Comparison of ENCODE assay signal across 33 mouse cellular contexts in the genomic region with DNA sequence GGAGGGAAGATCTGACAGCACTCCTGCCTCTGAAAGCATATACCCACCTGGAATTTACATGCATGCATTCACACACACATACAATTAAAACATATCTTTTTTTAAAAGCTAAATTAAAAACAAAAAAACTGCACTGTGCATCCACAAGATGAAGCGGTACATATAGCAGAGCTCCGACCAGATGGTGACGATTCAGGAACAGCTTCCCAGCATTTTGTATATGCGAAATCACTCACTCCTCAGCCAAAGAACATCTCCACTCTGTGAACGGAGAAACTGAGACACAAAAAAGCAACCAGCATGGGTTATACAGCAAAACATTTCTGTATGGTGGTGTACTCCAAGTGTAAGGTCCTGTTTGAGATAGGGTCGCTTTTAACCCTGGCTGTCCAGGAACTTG. TPM values are rescaled to one million over a fixed set of nuclear protein-coding genes. Genes with fewer than 3 reads are reported as not detected.
DNase-seq lines count a peak whose midpoint lies in the region; ATAC-seq and TF ChIP-seq lines count a peak whose summit lies in the region.
"Had no signal": no experiment of that assay in that cellular context is flagged by ENCODE, and none has a peak within 500 bp of the region (broad histone marks: within the 10 kb centered on the region; RNA-seq: fewer than 3 reads in every experiment).

No protein-coding gene starts in this region.

- WGBS in forebrain, embryonic 14.5 days = 75% methylated on average over 6 of the region's 6 CpGs
- WGBS in forebrain, embryonic 12.5 days = 91% methylated on average over 6 of the region's 6 CpGs
- 90% methylated on average over 6 of the region's 6 CpGs for WGBS in midbrain, embryonic 15.5 days
- 95% methylated on average over 6 of the region's 6 CpGs for WGBS in midbrain, postnatal 0 days
- 67% methylated on average over 6 of the region's 6 CpGs for WGBS in forebrain, postnatal 0 days

- H3K4me1 ChIP-seq in forebrain, embryonic 14.5 days (ENCODE audit: control insufficient read depth, insufficient read depth, low read length) = no peaks in the 10 kb centered on the region
- H3K4me1 ChIP-seq in forebrain, embryonic 12.5 days = peaks cover 2% of the 10 kb centered on the region; the same call in 1 of the 2 replicates
- H3K4me1 ChIP-seq in midbrain, embryonic 15.5 days = no peaks in the 10 kb centered on the region
- H3K4me1 ChIP-seq in midbrain, postnatal 0 days (ENCODE audit: insufficient read depth, low read length) = no peaks in the 10 kb centered on the region
- H3K4me1 ChIP-seq in forebrain, postnatal 0 days (ENCODE audit: insufficient read depth) = 0 out of 2 replicates have a peak, but pooled peaks cover 9% of the 10 kb centered on the region
- H3K4me1 ChIP-seq: embryonic facial prominence, embryonic 10.5 days; heart, embryonic 10.5 days had no signal

- peak; percentile 58 for DNase-seq in forebrain, embryonic 14.5 days (ENCODE audit: low spot score)
- DNase-seq in midbrain, postnatal 0 days (ENCODE audit: low spot score) = no peak
- DNase-seq in forebrain, postnatal 0 days = peak; percentile 73
- no peak for DNase-seq in cerebellum, adult 9-11 months
- no peak for DNase-seq in adrenal gland, postnatal 25 days
- DNase-seq: adrenal gland, adult 2 months; adrenal gland, postnatal 14 days; B cell, adult 2 months; cerebellum, adult 11 months; cerebellum, adult 2 months; cerebellum, postnatal 10 days; cerebellum, postnatal 36 days; embryo, embryonic 11 days; gastrocnemius, postnatal 10 days; gastrocnemius, postnatal 36 days; heart, adult 2 months; heart, postnatal 14 days; heart, postnatal 4 days; kidney, adult 18-20 months had no signal

- no peak overlapping the region for H3K4me2 ChIP-seq in forebrain, embryonic 14.5 days (ENCODE audit: low read length)
- no peak overlapping the region for H3K4me2 ChIP-seq in forebrain, embryonic 12.5 days
- no peak overlapping the region for H3K4me2 ChIP-seq in midbrain, embryonic 15.5 days
- H3K4me2 ChIP-seq in midbrain, postnatal 0 days (ENCODE audit: low read depth, low read length, poor library complexity, severe bottlenecking) = no peak overlapping the region
- H3K4me2 ChIP-seq in forebrain, postnatal 0 days (ENCODE audit: low read depth) = no peak overlapping the region
- H3K4me2 ChIP-seq: embryonic facial prominence, embryonic 13.5 days; heart, embryonic 13.5 days; hindbrain, embryonic 14.5 days had no signal

- H3K9me3 ChIP-seq in forebrain, embryonic 14.5 days (replicated peaks; ENCODE audit: control insufficient read depth, low read length) = no peaks in the 10 kb centered on the region
- no peaks in the 10 kb centered on the region for H3K9me3 ChIP-seq in forebrain, embryonic 12.5 days
- H3K9me3 ChIP-seq in midbrain, embryonic 15.5 days = no peaks in the 10 kb centered on the region
- no peaks in the 10 kb centered on the region for H3K9me3 ChIP-seq in midbrain, postnatal 0 days (ENCODE audit: low read length)
- no peaks in the 10 kb centered on the region for H3K9me3 ChIP-seq in forebrain, postnatal 0 days (ENCODE audit: low read length)
- H3K9me3 ChIP-seq: embryonic facial prominence, embryonic 10.5 days; embryonic facial prominence, embryonic 13.5 days; G1E; heart, embryonic 10.5 days; heart, embryonic 13.5 days had no signal

- no peaks in the 10 kb centered on the region for H3K27me3 ChIP-seq in forebrain, embryonic 14.5 days (replicated peaks; ENCODE audit: control insufficient read depth, insufficient read depth, low read length)
- H3K27me3 ChIP-seq in forebrain, embryonic 12.5 days = no peaks in the 10 kb centered on the region
- no peaks in the 10 kb centered on the region for H3K27me3 ChIP-seq in midbrain, embryonic 15.5 days (replicated peaks)
- no peaks in the 10 kb centered on the region for H3K27me3 ChIP-seq in midbrain, postnatal 0 days (ENCODE audit: insufficient read depth, low read length)
- no peaks in the 10 kb centered on the region for H3K27me3 ChIP-seq in forebrain, postnatal 0 days (ENCODE audit: insufficient read depth, low read length)
- H3K27me3 ChIP-seq: CH12.LX; embryonic facial prominence, embryonic 13.5 days; heart, embryonic 13.5 days had no signal

- H3K4me3 ChIP-seq in forebrain, embryonic 14.5 days (ENCODE audit: low read depth, low read length) = no peak overlapping the region
- H3K4me3 ChIP-seq in forebrain, embryonic 12.5 days (replicated peaks) = no peak overlapping the region
- no peak overlapping the region for H3K4me3 ChIP-seq in midbrain, embryonic 15.5 days
- no peak overlapping the region for H3K4me3 ChIP-seq in midbrain, postnatal 0 days (ENCODE audit: low read depth, low read length)
- H3K4me3 ChIP-seq in forebrain, postnatal 0 days (ENCODE audit: low read depth, low read length) = no peak overlapping the region
- H3K4me3 ChIP-seq: embryonic facial prominence, embryonic 10.5 days; embryonic facial prominence, embryonic 13.5 days; erythroblast, embryonic 14.5 days; heart, adult 2 months; heart, embryonic 10.5 days; heart, embryonic 13.5 days had no signal

- TF ChIP-seq CTCF in midbrain, postnatal 0 days (IDR thresholded peaks at IDR 0.05) = no peak
- TF ChIP-seq CTCF in forebrain, postnatal 0 days (IDR thresholded peaks at IDR 0.05; ENCODE audit: low read depth) = no peak

- peak overlapping the region; percentile 68 for H3K27ac ChIP-seq in forebrain, embryonic 14.5 days (ENCODE audit: low read depth, low read length)
- H3K27ac ChIP-seq in forebrain, embryonic 12.5 days = no peak overlapping the region
- 0 out of 2 replicates have a peak overlapping the region, but pooled peaks have one; percentile 15 for H3K27ac ChIP-seq in midbrain, embryonic 15.5 days
- H3K27ac ChIP-seq in midbrain, postnatal 0 days (ENCODE audit: low read depth, low read length) = no peak overlapping the region
- peak overlapping the region; percentile 77 for H3K27ac ChIP-seq in forebrain, postnatal 0 days (ENCODE audit: low read depth, low read length)
- H3K27ac ChIP-seq: embryonic facial prominence, embryonic 10.5 days; embryonic facial prominence, embryonic 13.5 days; heart, adult 2 months; heart, embryonic 10.5 days; heart, embryonic 13.5 days; hindbrain, embryonic 14.5 days; hindbrain, postnatal 0 days had no signal

- H3K9ac ChIP-seq in forebrain, embryonic 14.5 days (ENCODE audit: low read length) = no peak overlapping the region
- H3K9ac ChIP-seq in forebrain, embryonic 12.5 days = no peak overlapping the region
- no peak overlapping the region for H3K9ac ChIP-seq in midbrain, embryonic 15.5 days
- no peak overlapping the region for H3K9ac ChIP-seq in midbrain, postnatal 0 days (replicated peaks; ENCODE audit: low read length, poor library complexity, severe bottlenecking)
- H3K9ac ChIP-seq in forebrain, postnatal 0 days = no peak overlapping the region
- H3K9ac ChIP-seq: embryonic facial prominence, embryonic 13.5 days; heart, embryonic 13.5 days; hindbrain, embryonic 14.5 days had no signal

- H3K36me3 ChIP-seq in forebrain, embryonic 14.5 days (ENCODE audit: control insufficient read depth, insufficient read depth, low read length) = no peaks in the 10 kb centered on the region
- no peaks in the 10 kb centered on the region for H3K36me3 ChIP-seq in forebrain, embryonic 12.5 days (replicated peaks)
- H3K36me3 ChIP-seq in midbrain, embryonic 15.5 days (replicated peaks) = no peaks in the 10 kb centered on the region
- 0 out of 2 replicates have a peak, but pooled peaks cover 2% of the 10 kb centered on the region for H3K36me3 ChIP-seq in midbrain, postnatal 0 days (ENCODE audit: insufficient read depth, low read length)
- H3K36me3 ChIP-seq in forebrain, postnatal 0 days (ENCODE audit: insufficient read depth) = no peaks in the 10 kb centered on the region

- ATAC-seq in forebrain, embryonic 14.5 days = peak; percentile 77
- no peak for ATAC-seq in forebrain, embryonic 12.5 days (ENCODE audit: low FRiP score)
- no peak for ATAC-seq in midbrain, embryonic 15.5 days (replicated peaks)
- ATAC-seq in midbrain, postnatal 0 days (ENCODE audit: low FRiP score) = no peak
- ATAC-seq in forebrain, postnatal 0 days = peak; percentile 87
- ATAC-seq: hindbrain, postnatal 0 days; inflammation-experienced regulatory T-cells, adult 6 months; intestine, embryonic 16.5 days had no signal

RNA-seq across cellular contexts. Expression of gene Stam2, which starts 11.2 kb away (rescaled TPM):
- polyA plus RNA-seq in forebrain, embryonic 14.5 days (2014; fragmentation: Nextera tagmentation; extraction: Ambion mirVana) = 51.1 and 55.7 TPM in 2 replicates
- polyA plus RNA-seq in forebrain, embryonic 12.5 days (2016; fragmentation: Nextera tagmentation; extraction: Ambion mirVana) = 42.2 and 42.8 TPM in 2 replicates
- polyA plus RNA-seq in midbrain, embryonic 15.5 days (2015; fragmentation: Nextera tagmentation; extraction: Ambion mirVana) = 38.1 and 39.0 TPM in 2 replicates
- 27.5 and 38.1 TPM in 2 replicates for total RNA-seq in midbrain, postnatal 0 days (2014; rRNA removed)
- polyA plus RNA-seq in midbrain, postnatal 0 days (2015; fragmentation: Nextera tagmentation; extraction: Ambion mirVana) = 26.1 and 27.3 TPM in 2 replicates
- total RNA-seq in forebrain, postnatal 0 days (2014; rRNA removed) = 34.0 and 40.3 TPM in 2 replicates
- 23.3 and 30.6 TPM in 2 replicates for polyA plus RNA-seq in forebrain, postnatal 0 days (2015; fragmentation: Nextera tagmentation; extraction: Ambion mirVana)
- 32.2 and 47.7 TPM in 2 replicates for total RNA-seq in adrenal gland, postnatal 25 days (2021)

RNA-seq across cellular contexts. Expression of gene Cacnb4, which starts 54.3 kb away (rescaled TPM):
- 10.6 and 13.5 TPM in 2 replicates for polyA plus RNA-seq in forebrain, embryonic 14.5 days (2014; fragmentation: Nextera tagmentation; extraction: Ambion mirVana)
- polyA plus RNA-seq in forebrain, embryonic 12.5 days (2016; fragmentation: Nextera tagmentation; extraction: Ambion mirVana) = 4.1 and 6.1 TPM in 2 replicates
- polyA plus RNA-seq in midbrain, embryonic 15.5 days (2015; fragmentation: Nextera tagmentation; extraction: Ambion mirVana) = 12.1 and 13.7 TPM in 2 replicates
- total RNA-seq in midbrain, postnatal 0 days (2014; rRNA removed) = 12.5 and 15.7 TPM in 2 replicates
- polyA plus RNA-seq in midbrain, postnatal 0 days (2015; fragmentation: Nextera tagmentation; extraction: Ambion mirVana) = 13.3 and 14.0 TPM in 2 replicates
- 13.3 and 13.8 TPM in 2 replicates for total RNA-seq in forebrain, postnatal 0 days (2014; rRNA removed)
- 9.2 and 13.7 TPM in 2 replicates for polyA plus RNA-seq in forebrain, postnatal 0 days (2015; fragmentation: Nextera tagmentation; extraction: Ambion mirVana)
- 0.24 and 0.27 TPM in 2 replicates for total RNA-seq in adrenal gland, postnatal 25 days (2021)
- total RNA-seq: granulocyte monocyte progenitor cell, adult 5-6 weeks had no signal
- polyA plus RNA-seq: adrenal gland, adult 2 months; erythroblast, embryonic 14.5 days had no signal

Comparison
In these comparisons a context has a peak if more than half of its experiments do, and no peak if none do; other contexts are left out.
1. ATAC-seq: peak in forebrain, embryonic 14.5 days (single experiment) and forebrain, postnatal 0 days (single experiment); none in forebrain, embryonic 12.5 days (single experiment), midbrain, embryonic 15.5 days (single experiment) and midbrain, postnatal 0 days (single experiment).
2. H3K27ac ChIP-seq: peak in forebrain, embryonic 14.5 days (single experiment), midbrain, embryonic 15.5 days (single experiment) and forebrain, postnatal 0 days (single experiment); none in forebrain, embryonic 12.5 days (single experiment) and midbrain, postnatal 0 days (single experiment).
3. DNase-seq: peak in forebrain, embryonic 14.5 days (single experiment) and forebrain, postnatal 0 days (single experiment); none in midbrain, postnatal 0 days (single experiment), cerebellum, adult 9-11 months (single experiment) and adrenal gland, postnatal 25 days (single experiment).